Mouse (Mus musculus) forebrain, embryonic 15.5 days (tissue): ENCODE measurements around the gene Ptp4a2. TPM values are rescaled to one million over a fixed set of nuclear protein-coding genes. Genes with fewer than 3 reads are reported as not detected.
"Not testable (repeated sequence)": the region's sequence is repeated elsewhere in the genome, so short reads cannot be mapped to it uniquely, and the experiment has no call there.

Source experiments
- ATAC-seq: fragments of 200-750 bp; cut with Nextera tagmentation; replicated peaks from 2 replicates; pipeline ENCODE4 v1.8.0; 2017; ENCODE audit warnings: mild to moderate bottlenecking, moderate TSS enrichment, moderate library complexity
- H3K27ac ChIP-seq: fragments of 300-500 bp; sonication (generic); replicated peaks from 2 replicates; pipeline ENCODE4 v1.5.1; 2015; ENCODE audit warnings: mild to moderate bottlenecking, inconsistent platforms
- H3K27me3 ChIP-seq: fragments of 300-500 bp; sonication (generic); 2 replicates; pipeline ENCODE4 v1.6.1; 2015; ENCODE audit warnings: inconsistent platforms
- H3K36me3 ChIP-seq: fragments of 300-500 bp; sonication (generic); 2 replicates; pipeline ENCODE4 v1.6.1; 2015; ENCODE audit warnings: mild to moderate bottlenecking, inconsistent platforms
- H3K4me1 ChIP-seq: fragments of 300-500 bp; sonication (generic); 2 replicates; pipeline ENCODE4 v1.6.1; 2015; ENCODE audit warnings: inconsistent platforms
- H3K4me2 ChIP-seq: fragments of 300-500 bp; sonication (generic); replicated peaks from 2 replicates; pipeline ENCODE4 v1.6.1; 2015; ENCODE audit warnings: mild to moderate bottlenecking, inconsistent platforms
- H3K4me3 ChIP-seq: fragments of 300-500 bp; sonication (generic); 2 replicates; pipeline ENCODE4 v1.5.1; 2015; ENCODE audit warnings: mild to moderate bottlenecking, inconsistent platforms
- H3K9ac ChIP-seq: fragments of 300-500 bp; sonication (generic); replicated peaks from 2 replicates; pipeline ENCODE4 v1.6.1; 2015; ENCODE audit warnings: mild to moderate bottlenecking, inconsistent platforms
- H3K9me3 ChIP-seq: fragments of 300-500 bp; sonication (generic); 2 replicates; pipeline ENCODE4 v1.6.1; 2016; ENCODE audit warnings: inconsistent platforms
- WGBS: fragments of 180-500 bp; shearing (Covaris S2); methylation state at CpG from one replicate; pipeline ENCODE4 v1.1.7; 2015; ENCODE audit warnings: mixed read lengths; 5-methylcytosine and 5-hydroxymethylcytosine counted together
- microRNA-seq: library from miRNA; unstranded; fragments of <30 nt; microRNA quantifications from one replicate; pipeline ENCODE4, GENCODE M21; 2016
- polyA plus RNA-seq: library from polyadenylated mRNA; unstranded; fragments of >200 nt; fragmentation: Nextera tagmentation; extraction: Ambion mirVana; gene quantifications from 2 replicates; pipeline ENCODE4 v1.2.1, GENCODE M21; 2015

Ptp4a2 gene
- polyA plus RNA-seq, 1 experiment from 2014 or later, result 315 TPM

- 77% methylated on average over 4 of the region's 4 CpGs for WGBS
- ATAC-seq, result no peak
- Histone ChIP-seq H3K4me1 (peaks cover 26% of the 10 kb centered on the region), H3K27ac (no peak overlapping the region), H3K36me3 (no peaks in the 10 kb centered on the region), H3K9ac (no peak overlapping the region), H3K4me2 (no peak overlapping the region), H3K4me3 (no peak overlapping the region), H3K27me3 (no peaks in the 10 kb centered on the region), H3K9me3 (no peaks in the 10 kb centered on the region)
Observed at GRCm38 (mm10) chr4:129879206-129879780, 68.3 kb downstream of the Ptp4a2 start.

GRCm38 (mm10) chr4:129880615-129881014 is 69.6 kb downstream of the Ptp4a2 start:
- Histone ChIP-seq H3K9ac (no peak overlapping the region), H3K9me3 (no peaks in the 10 kb centered on the region), H3K27ac (no peak overlapping the region), H3K27me3 (no peaks in the 10 kb centered on the region), H3K36me3 (no peaks in the 10 kb centered on the region), H3K4me3 (no peak overlapping the region), H3K4me1 (peaks cover 29% of the 10 kb centered on the region), H3K4me2 (no peak overlapping the region)
- WGBS, result 85% methylated on average over 7 of the region's 7 CpGs
- ATAC-seq, result no peak

DNA sequence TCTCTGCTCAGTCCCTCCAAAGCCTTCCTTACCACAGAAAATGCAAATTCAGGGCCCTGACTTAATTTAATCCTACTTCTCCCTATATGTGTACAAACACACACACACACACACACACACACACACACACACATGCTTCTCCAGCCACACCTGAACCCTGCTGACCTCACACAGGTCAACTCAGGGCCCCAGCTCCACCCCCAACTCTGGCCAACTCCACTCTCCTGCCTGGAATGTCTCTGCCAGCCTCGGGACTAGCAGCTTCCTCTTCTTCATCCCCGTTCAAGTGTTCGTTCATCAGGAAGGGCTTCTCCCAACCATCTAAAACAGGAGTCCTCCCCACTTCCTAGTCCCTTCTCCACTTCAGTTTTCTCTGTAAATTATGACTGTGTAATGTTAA is 70.6 kb downstream of the Ptp4a2 start:
- ATAC-seq, result no peak
- Histone ChIP-seq H3K36me3 (no peaks in the 10 kb centered on the region), H3K27me3 (no peaks in the 10 kb centered on the region), H3K4me2 (no peak overlapping the region), H3K4me1 (peaks cover 28% of the 10 kb centered on the region), H3K9me3 (no peaks in the 10 kb centered on the region), H3K9ac (no peak overlapping the region), H3K4me3 (no peak overlapping the region), H3K27ac (no peak overlapping the region)
- 36% methylated on average over 3 of the region's 3 CpGs for WGBS

- peak overlapping the region; percentile 14; the same call in 1 of the 2 replicates for H3K27ac ChIP-seq
- no peak overlapping the region for H3K9ac ChIP-seq
- H3K27me3 ChIP-seq, result no peaks in the 10 kb centered on the region
- peak overlapping the region; percentile 16; the same call in 1 of the 2 replicates for H3K4me2 ChIP-seq
- 40% methylated on average over 11 of the region's 11 CpGs for WGBS
- H3K9me3 ChIP-seq, result no peaks in the 10 kb centered on the region
- no peak overlapping the region; the same call in 1 of the 2 replicates for H3K4me3 ChIP-seq
- H3K4me1 ChIP-seq, result peaks cover 18% of the 10 kb centered on the region
- no peaks in the 10 kb centered on the region for H3K36me3 ChIP-seq
- ATAC-seq, result no peak
Observed at GRCm38 (mm10) chr4:129882555-129883293, 71.7 kb downstream of the Ptp4a2 start.

DNA sequence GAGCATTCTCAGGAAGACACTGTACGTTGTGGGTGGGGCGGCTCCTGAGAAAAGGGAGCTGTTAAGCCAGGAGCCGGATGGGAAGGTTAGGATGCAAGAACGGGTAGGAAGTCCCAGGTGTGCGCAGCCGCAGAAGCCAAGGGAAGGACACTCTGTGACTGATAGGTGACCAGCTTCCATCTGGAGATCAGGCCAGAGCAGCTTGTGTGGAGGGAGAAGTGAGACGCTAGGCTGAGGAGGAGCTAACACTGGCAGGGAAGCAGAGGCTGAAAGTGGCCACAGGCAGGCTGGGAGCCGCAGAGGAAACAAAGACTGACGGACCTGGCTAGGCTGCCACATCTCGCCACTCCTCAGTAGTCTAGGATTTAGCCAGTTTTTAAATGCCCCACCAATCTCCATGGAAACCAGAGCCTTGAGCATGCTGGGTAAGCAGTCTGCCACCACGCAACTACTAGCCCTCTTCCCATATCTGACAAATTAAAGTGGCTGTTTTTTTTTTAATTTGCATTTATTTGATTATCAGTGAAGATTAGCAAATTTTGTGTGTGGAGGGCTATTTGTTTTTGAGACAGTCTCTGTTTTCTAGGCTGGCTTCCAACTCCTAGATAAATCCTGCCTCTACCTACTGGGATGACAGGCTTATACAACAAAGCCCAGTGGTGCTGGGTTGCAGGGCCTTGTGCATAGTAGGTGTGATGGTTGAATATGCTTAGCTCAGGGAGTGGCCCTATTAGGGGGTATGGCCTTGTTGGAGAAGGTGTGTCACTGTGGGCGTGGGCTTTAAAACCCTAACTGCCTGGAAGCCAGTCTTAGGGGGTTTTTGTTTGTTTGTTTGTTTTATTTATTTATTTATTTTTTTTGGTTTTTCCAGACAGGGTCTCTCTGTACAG is 73.3 kb downstream of the Ptp4a2 start:
- H3K4me3 ChIP-seq, result no peak overlapping the region
- peaks cover 12% of the 10 kb centered on the region for H3K4me1 ChIP-seq
- no peak overlapping the region for H3K9ac ChIP-seq
- H3K27ac ChIP-seq, result peak overlapping the region; percentile 50; the same call in 1 of the 2 replicates
- no peaks in the 10 kb centered on the region for H3K36me3 ChIP-seq
- H3K27me3 ChIP-seq, result no peaks in the 10 kb centered on the region
- peak overlapping the region; percentile 21; the same call in 1 of the 2 replicates for H3K4me2 ChIP-seq
- H3K9me3 ChIP-seq, result no peaks in the 10 kb centered on the region
- WGBS, result 42% methylated on average over 12 of the region's 12 CpGs
- 0 out of 2 replicates have a peak, but pooled peaks have one; percentile 46 for ATAC-seq

- Histone ChIP-seq H3K9ac (no peak overlapping the region), H3K27me3 (no peaks in the 10 kb centered on the region), H3K4me2 (no peak overlapping the region), H3K27ac (no peak overlapping the region), H3K4me3 (no peak overlapping the region), H3K36me3 (no peaks in the 10 kb centered on the region), H3K9me3 (no peaks in the 10 kb centered on the region), H3K4me1 (no peaks in the 10 kb centered on the region)
- 65% methylated on average over 10 of the region's 10 CpGs for WGBS
- ATAC-seq, result no peak
Observed at GRCm38 (mm10) chr4:129889661-129890060, 78.6 kb downstream of the Ptp4a2 start.

DNA sequence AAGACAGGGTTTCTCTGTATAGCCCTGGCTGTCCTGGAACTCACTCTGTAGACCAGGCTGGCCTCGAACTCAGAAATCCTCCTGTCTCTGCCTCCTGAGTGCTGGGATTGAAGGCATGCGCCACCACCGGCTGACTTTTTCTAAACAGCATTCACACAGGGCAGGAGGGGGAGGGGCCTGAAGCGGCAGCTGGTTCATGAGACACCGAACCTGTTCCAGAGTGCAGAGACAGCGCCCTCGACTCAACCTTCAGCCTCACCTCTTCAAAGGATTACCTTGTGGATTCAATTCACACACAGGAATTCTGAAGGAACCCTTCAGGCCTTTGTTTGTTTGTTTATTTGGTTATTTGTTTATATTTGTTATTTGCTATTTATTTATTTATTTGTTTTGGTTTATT is 79.1 kb downstream of the Ptp4a2 start:
- Histone ChIP-seq H3K4me2 (no peak overlapping the region), H3K9me3 (no peaks in the 10 kb centered on the region), H3K4me3 (no peak overlapping the region), H3K27me3 (no peaks in the 10 kb centered on the region), H3K27ac (no peak overlapping the region), H3K9ac (no peak overlapping the region), H3K4me1 (no peaks in the 10 kb centered on the region), H3K36me3 (no peaks in the 10 kb centered on the region)
- no peak for ATAC-seq
- 91% methylated on average over 7 of the region's 7 CpGs for WGBS

- no peak for ATAC-seq
- H3K27me3 ChIP-seq, result no peaks in the 10 kb centered on the region
- H3K4me2 ChIP-seq, result no peak overlapping the region
- no peak overlapping the region for H3K27ac ChIP-seq
- 96% methylated on average over 3 of the region's 3 CpGs for WGBS
- no peak overlapping the region for H3K9ac ChIP-seq
- no peak overlapping the region for H3K4me3 ChIP-seq
- H3K9me3 ChIP-seq, result no peaks in the 10 kb centered on the region
- no peaks in the 10 kb centered on the region for H3K36me3 ChIP-seq
- H3K4me1 ChIP-seq, result no peaks in the 10 kb centered on the region
Observed at GRCm38 (mm10) chr4:129894861-129895260, 83.8 kb downstream of the Ptp4a2 start.

- H3K4me2 ChIP-seq, ATAC-seq: not testable (repeated sequence)
- 94% methylated on average over 18 of the region's 18 CpGs for WGBS
Observed at GRCm38 (mm10) chr4:129898815-129899214, 87.8 kb downstream of the Ptp4a2 start.

More at GRCm38 (mm10) chr4:129898815-129899214, 87.8 kb downstream of the Ptp4a2 start:
- H3K4me3 ChIP-seq, H3K27ac ChIP-seq, H3K27me3 ChIP-seq, H3K4me1 ChIP-seq, H3K9ac ChIP-seq, H3K36me3 ChIP-seq, H3K9me3 ChIP-seq: not testable (repeated sequence)

Small RNA genes within 50 kb of the gene (microRNA-seq; reads per million reads assigned to microRNA genes)
- not detected for gene Gm28017

Other genes with a start within 250 kb of the Ptp4a2 start
- 7.6 and 9.2 TPM in 2 replicates for gene Lck, start 237.6 kb upstream of the Ptp4a2 start, polyA plus RNA-seq
- 0.25 and 0.41 TPM in 2 replicates for gene Fam167b, start 232.7 kb upstream of the Ptp4a2 start, polyA plus RNA-seq
- 223 and 225 TPM in 2 replicates for gene Eif3i, start 210.6 kb upstream of the Ptp4a2 start, polyA plus RNA-seq
- gene Tmem234, start 210.6 kb upstream of the Ptp4a2 start, polyA plus RNA-seq, result 160 and 165 TPM in 2 replicates
- 3.5 and 3.7 TPM in 2 replicates for gene Dcdc2b, start 197.0 kb upstream of the Ptp4a2 start, polyA plus RNA-seq
- 31.4 and 32.5 TPM in 2 replicates for gene Iqcc, start 192.1 kb upstream of the Ptp4a2 start, polyA plus RNA-seq
- 119 and 124 TPM in 2 replicates for gene Ccdc28b, start 187.3 kb upstream of the Ptp4a2 start, polyA plus RNA-seq
- 64.7 and 68.3 TPM in 2 replicates for gene Txlna, start 170.2 kb upstream of the Ptp4a2 start, polyA plus RNA-seq
- gene Kpna6, start 138.5 kb upstream of the Ptp4a2 start, polyA plus RNA-seq, result 14.7 and 17.5 TPM in 2 replicates
- 19.4 and 19.6 TPM in 2 replicates for gene Tmem39b, start 114.4 kb upstream of the Ptp4a2 start, polyA plus RNA-seq
- 175 and 187 TPM in 2 replicates for gene Khdrbs1, start 68.9 kb upstream of the Ptp4a2 start, polyA plus RNA-seq
- not detected in 2 replicates for gene Spocd1, start 118.0 kb downstream of the Ptp4a2 start, polyA plus RNA-seq
- gene Adgrb2, start 173.7 kb downstream of the Ptp4a2 start, polyA plus RNA-seq, result 12.9 and 13.2 TPM in 2 replicates
- 4.6 and 5.1 TPM in 2 replicates for gene Col16a1, start 236.6 kb downstream of the Ptp4a2 start, polyA plus RNA-seq